Mouse (Mus musculus) embryo, embryonic 10.5 days (tissue): ENCODE measurements at regions not wholly inside any gene's neighbourhood (a gene's known extent, or its start where the extent isn't known, plus 50 kb on each side); places are given as distances from the start of the nearest gene placed in this dataset.

ENCODE experiments used
- DNase-seq: peaks from one replicate; pipeline ENCODE4 v3.0.0-alpha.2; 2015; ENCODE audit warnings: low spot score

DNA sequence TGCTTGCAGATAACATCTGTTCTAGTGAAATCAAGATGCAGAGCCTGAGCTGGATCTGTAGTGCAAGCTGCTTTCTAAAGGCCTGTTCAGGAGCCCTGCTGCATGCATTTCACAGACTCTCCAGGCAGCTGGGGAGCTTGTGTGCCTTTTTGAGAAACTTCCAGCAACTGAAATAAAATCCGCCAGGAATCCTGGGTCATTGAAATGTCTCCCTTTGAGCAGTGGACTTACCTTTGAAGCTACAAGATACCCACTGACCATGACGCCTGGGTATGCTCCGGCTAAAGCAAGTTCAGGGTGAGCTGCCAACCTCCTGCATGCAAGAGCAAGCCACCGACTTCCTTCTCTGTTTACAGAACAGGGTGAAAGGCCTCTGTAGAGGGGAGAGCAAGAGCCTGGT, 278.7 kb downstream of the Cenpw start:
- peak; percentile 79 for DNase-seq

DNA sequence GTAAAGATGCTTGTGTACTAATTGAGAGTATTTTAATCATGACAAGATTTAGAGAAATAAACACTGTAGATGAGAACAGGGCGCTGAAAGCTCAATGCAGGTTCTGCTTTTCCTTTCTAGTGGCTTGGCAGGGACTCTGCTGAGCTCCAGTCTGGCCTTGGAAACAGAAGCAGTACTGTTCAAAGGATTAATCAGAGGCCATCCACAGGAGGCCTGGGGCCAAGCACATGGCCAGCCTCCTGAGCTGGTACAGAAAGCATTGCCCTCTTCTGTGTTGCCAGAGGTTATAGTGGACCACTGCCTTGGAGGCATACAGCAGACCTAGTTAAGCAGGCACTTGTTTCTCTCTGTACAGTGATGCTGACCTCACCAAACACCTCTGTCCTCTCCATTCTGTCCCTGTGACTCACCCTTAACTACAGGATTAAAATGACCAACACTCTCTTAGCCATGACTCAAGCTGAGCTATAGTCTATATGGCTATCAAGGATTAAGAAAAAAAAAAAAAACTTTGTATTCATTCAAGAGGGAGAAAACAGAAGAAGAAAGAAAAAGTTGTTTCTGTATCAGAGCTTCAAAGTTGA, 302.5 kb downstream of the Cenpw start:
- DNase-seq, result peak; percentile 16

DNA sequence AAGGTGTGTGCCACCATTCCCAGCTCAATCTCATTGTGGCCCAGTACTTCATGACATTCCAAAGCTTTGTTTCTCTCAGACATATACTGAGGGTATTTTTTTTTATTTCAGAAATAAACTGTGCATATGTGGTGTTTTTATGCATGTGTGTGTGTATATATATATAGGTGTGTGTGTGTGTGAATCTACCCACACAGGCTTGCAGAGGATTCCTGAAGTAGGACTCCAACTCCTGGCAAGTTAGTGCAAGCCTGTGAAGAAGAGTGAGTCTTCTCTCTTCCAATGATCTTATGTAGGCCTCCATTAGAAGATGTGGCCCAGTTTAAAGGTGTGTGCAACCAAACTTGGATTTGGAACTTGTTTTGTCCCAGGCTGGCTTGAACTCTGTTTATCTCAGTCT, 328.9 kb upstream of the Rspo3 start:
- DNase-seq, result no peak

DNA sequence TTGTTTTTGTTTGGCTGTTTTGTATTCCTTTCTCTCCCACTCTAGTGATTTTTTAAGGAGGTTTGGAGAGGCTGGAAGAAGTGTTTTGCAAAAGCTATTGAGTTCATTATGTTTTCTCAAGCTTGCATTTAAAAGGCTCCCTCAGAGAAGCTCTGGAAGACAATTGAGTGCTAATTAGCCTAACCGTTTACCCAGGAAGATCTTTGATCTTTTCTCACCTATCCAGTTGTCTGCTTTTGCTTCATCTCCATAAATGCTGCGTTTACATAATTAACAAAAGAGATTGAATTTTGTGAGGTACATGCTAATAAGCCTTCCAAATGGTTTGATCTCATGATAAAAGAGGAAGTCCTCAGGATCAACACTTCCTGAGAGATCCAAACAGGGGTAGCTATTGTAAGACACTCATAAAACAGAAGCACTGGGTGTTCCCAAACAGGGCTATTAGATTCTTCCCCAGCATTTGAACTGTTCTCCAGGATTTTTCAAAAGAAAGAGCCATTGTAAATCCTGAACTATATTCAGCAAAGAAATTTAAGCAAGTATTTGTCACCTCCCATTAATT, 320.2 kb upstream of the Rspo3 start:
- peak; percentile 10 for DNase-seq

DNA sequence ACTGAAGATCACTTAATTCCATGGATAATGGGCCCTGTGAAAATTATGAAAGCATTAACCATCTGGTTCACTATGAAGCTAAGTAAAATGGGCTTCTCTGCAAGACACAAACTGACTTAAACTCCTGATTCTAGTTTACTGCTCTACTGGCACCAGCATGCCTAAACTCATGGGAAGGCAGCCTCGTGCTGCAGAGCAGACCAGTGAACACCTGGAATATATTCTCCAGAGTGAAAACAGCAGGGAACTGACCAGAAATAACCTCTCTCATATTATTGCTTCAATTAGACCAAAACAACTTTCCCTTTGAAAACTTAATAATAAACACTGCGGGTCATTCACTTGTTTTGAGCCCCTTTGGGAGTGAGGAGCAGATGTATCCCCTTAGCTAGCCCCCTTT, 316.8 kb upstream of the Rspo3 start:
- DNase-seq, result peak; percentile 36

DNA sequence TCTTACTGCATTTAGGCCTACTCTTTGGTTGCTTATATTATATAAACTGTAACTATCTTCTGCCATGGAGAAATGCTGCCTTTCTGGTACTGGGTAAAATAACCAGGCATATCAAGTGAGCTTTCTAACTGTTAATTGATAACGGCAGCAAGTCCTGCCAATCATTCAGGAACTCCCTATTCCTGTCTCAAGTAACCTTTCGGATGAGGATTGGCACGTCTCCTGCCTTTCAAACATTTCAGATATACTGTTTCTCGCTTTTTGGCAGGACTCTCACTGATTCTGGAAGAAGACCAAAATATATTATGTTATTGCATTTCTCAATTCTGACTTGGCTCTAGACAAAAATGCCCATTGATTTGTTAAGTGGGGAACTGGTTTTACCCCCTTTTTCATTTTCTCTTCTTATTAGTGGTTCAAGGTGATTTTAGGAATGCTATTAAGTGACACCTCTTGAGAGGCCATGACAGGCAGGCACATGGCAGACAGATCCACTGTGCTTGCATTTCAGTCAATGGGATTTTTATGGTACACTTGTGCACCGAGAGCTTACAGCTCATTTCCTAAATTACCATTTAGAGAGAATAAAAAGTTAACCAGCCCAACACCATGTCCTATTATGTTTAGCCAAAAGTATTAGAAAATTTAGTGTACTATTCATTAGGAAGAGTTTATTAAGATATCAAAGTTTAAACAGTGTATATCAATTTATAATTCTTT, 289.4 kb upstream of the Rspo3 start:
- DNase-seq, result no peak

DNA sequence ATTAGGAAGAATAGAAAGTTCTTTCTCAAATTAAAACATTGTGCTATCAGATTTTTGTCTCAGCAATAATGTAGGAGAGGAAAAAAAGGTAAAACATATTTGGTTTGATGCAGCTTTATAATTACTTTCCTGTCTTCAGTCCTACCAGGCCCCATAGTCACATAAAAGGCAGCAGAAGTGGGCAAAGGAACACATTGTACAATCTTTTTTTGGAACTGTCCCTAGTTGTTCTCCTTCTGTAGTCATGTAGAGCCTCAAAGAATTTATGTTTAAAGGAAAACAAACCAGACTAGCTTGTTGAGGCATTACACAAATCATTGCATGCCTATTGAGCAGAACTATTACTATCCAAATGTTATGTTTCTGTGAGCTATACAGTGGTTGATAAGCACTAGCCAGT, 288.7 kb upstream of the Rspo3 start:
- DNase-seq, result no peak

DNA sequence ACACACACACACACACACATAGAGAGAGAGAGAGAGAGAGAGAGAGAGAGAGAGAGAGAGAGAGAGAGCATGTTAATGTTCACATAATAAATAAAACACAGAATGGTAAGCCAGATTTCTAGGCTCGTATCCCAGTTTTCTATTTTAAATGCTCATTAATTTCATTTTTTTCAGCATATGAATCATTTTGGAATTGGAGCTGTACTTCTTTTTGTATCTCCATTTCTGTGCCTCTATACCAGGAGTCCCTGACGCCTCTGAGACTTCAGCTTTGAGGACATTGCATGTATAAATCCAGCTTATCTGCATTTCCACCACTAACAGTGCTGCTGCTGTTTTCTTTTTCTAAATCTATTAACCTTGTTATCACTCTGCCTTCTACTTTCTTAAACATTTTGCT, 287.5 kb upstream of the Rspo3 start:
- no peak for DNase-seq

DNA sequence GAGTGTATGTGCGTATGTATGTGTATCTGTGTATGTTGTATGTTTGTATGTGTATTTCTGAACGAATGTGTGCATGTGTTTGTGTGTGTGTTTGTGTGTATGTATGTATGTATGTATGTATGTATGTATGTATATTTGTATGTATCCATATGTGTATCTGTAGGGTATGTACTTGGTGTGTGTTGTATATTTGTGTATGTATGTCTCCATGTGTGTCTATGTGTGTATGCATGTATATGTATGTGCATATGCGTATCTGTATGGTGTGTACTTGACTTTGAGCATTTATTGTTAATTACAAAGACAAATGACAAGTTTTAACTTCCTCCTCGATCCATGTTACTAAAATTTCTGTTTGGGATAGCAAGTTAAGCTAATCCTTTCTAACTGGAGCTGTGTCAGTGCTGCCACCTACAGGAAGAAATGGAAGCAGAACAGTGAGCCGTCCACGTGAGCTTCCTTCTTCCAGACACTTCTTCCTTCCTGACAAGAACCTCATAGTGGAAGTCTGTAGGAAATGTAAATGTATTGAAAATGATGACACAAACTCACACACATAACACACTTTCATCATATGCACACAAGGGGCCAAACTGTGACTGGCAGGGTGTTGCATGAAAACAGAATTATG, 268.4 kb upstream of the Rspo3 start:
- DNase-seq, result peak; percentile 85

DNA sequence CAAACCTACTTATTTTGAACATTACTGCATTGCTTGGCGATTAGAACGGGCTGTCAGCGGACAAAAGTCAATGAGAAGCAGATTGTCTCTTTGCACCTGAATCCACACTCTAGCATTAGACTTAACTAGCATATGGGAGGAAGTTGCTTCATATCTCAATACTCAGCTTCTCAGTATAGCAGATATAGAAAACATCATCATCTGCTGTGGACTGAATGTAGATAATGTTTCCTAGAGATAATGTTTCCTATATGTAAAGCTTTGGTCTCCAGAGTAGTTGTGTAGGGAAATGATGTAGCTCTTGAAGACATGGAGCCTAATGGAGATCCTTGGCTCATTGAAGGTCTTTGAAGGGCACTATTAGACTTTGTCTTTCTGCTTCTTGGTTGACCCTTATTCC, 267.0 kb upstream of the Rspo3 start:
- no peak for DNase-seq

DNA sequence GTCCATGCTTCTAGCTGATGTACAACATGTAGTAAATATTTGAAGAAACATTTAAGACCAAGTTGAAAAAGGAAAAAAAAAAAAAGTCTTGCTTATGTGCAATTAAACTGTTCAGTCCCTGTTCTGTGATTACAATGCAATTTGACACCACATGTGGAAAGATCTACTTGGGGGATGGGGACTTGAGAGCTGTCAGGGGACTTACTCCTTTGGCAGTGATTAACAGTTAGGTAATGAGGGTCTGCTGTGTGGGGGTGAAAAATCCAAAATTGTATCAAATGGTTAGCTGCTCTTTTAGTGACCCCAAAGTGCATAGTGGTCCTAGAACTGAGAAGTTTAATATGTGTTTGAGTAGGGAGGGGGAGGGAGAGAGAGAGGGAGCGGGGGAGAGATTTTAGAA, 259.0 kb upstream of the Rspo3 start:
- peak; percentile 51 for DNase-seq

DNA sequence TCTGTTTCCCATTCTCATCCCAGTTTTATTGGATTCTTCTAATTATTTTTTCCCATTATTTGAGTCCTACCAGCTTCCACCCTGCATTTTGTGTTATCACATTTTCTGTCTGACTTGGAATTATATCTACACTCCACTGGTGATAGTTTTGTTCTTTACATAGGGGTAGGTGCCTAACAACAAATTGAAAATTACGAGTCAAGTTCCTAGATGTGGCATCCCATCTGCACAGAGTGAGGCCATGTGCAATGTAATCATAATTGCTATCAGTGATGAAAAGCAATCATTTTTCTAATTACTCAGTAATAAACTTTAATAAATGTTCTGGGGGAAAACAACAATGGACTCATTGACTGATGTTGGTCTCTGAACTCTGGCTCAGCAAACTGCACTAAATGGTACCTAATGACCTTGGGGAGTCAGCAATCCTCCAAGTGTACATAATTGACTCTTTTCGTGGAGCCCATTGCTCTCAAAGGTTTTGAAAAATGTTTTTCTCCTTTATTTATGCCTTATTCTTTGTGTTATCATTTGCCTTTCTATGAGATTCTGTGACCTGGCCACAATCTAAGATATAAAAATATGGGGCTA, 250.6 kb upstream of the Rspo3 start:
- DNase-seq, result no peak

DNA sequence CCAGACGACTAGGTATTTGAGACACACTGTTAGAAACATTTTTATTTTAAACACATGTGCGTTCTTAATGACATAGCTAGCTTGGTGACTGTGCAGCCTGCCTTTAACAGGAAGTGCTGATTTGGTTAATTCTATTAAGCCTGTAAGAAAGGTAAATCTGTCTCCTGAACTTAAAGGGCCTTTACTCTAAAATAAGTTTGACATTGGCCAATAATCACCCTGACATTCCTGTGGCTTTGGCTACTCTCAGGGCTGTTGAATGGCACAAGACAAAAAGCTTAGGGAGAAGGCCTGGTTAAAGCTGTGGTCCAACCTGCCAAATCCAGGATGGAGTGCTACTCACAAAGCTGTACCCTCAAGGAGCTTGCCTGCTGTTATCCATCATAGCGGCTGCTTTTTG, 201.0 kb upstream of the Rspo3 start:
- peak; percentile 9 for DNase-seq

DNA sequence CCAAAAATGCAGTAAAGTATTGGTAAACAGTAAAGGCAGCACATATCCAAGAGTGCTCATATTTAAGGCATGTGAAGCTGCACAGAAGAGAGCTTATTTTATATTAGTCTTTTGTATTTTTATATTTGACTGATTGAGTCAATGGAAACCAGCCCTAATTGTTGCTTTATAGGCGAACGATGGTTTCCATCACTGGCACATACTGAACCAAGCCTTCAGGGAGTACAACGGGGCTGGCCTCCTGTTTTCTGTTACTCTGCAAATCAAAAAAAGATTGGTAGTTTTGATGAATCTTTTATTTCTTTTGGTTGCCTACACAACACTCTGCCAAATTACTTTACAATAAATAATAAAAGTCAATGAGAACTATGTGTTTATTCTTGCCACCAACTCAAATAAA, 189.7 kb upstream of the Rspo3 start:
- DNase-seq, result no peak

DNA sequence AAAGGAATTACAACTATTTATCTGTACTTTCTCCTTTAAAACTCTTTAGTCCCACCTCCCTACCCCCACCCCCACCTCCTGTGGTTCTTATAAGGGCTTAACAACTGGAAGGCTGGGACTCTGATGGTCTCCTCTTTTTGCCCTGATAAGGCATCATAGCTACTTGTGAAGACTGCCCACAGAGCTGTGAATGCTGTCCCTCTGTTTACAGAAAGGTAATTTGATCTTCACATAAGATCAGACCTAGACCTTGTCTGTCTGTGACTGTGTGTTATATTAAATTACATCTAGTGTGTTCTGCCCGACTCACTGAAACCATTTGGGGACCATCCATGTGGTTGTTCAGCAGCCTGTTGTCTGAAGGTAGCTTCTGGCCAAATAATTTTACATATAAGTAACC, 175.3 kb upstream of the Rspo3 start:
- DNase-seq, result peak; percentile 19

DNA sequence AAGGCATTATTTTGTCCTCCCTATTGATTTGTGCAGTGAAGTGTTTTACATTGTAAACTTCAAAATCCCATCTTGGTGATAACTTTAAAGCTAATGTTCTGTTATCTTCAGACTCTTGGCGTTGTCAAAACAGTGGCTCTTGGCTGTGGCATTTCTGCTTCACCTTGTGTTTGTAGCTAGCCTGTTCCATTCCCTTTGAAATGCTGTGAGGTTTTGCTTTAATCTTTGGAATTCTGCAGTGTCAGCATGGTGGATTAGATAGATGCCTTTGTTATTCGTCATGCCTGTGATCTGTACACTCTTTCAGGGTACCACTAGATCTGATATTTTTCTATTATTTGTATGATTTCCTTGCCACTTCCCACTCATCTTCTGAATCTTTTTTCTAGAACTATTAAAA, 173.0 kb upstream of the Rspo3 start:
- no peak for DNase-seq

DNA sequence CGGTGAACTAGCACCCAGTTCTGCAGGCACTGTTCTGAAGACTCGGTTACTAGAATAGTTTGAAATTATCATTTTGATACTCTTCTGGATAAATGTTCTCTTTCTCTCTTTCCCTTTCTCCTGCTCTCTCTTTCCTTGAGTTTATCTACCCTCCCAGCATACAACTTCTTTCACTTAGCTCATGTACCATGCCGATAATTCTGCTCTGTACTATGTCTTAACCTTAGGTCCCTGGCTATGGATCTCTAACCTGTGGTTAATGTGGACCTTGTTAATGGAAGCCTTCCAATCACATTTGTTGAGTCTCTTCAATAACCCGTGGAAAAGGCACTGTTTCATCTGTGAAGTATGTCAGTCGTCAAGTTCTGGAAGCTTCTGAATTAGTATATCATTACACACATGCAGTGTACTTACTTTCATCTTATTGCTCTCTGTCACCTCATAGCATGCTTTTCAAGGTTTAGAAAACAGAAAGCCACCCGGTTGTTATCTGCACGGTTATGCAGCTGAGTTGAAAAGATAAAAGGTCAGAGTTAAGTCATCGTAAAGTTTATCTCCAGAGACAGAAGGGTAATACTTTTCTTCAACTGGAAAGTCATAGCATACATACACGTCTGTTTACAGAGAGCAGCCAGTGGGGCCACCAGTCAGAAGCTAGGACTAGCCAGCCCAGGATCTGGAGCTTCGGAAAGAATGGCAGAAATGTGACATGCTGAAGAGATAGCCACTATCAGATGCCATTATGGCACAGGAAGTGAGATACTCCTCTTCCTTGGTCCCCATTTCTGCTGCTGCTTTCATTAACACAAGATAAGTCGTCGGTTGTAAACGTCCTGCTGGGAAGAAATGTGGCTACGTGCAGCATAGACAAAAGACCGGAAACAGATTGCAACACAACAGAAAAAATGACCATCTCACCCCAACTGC, 157.6 kb upstream of the Rspo3 start:
- no peak for DNase-seq

DNA sequence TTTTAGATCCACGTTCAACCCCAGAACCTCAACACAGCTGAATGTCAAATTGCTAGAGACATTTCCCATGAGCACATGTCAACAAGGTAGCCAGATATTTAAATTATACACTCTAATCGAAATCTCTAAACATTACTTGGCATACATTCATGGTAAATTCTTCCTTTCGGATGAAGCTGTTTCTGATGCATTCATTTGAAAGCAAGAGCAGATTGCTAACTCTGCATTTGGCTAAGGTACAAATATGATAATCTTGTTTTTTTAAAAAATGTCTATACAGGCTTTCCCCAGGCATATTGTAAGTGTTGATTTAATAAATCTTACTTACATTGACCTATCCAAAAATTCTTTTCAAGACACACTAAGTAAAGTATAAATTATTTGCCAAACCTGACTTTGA, 153.9 kb upstream of the Rspo3 start:
- no peak for DNase-seq

DNA sequence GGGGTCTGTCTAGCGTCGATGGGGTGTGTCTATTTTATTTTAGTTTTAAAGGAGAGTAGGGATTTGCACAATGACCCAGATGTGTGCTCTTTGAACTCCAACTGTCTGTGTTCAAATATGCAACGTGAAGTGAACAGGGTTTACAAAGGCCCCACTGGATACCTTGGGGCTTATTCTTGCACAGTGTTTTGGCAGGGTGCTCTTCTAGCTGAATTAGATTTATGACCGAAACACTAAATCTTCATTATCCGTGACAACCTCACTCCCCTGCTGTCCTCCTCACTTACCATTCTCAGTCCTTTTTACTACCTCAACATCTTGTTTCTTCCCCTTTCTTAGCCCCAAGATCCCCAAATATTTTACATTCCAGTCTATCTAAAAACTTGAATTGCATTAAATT, 151.3 kb upstream of the Rspo3 start:
- peak; percentile 42 for DNase-seq

DNA sequence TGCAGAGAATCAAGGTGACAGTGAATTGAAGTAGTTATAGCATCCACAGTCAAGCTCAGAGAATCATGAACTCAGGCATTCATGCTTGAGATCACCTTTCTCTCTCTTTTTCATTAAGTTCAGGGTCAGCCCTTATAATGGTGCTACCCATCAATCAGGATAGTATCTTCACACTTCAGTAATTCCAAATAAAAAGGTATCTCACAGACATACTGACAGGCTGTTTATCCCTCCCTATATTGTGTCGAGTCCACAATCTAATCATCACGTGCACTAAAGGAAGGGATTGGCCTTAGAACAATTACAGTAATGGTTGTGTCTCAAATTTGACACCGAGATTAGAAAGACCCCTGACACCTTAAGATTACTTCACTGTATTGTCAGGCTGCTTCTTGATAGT, 138.7 kb upstream of the Rspo3 start:
- DNase-seq, result no peak

DNA sequence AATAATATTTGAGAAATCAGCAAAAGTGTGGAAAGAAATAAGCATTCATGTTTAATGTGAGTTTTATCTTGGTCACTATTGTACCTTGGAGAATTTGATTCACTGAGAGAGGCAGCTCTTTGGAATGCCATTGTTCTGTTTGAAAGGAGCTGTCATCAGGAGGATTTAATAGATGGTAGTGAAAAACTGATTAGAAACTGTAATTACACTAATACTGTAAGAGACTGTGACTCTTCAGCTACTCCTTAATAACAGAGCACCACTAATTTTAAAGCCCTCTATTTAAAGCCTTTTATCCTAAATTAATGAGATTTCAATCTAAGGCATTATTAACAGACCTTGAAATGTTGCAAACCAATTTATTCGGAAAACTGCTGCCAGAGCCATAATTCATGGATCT, 126.1 kb upstream of the Rspo3 start:
- no peak for DNase-seq

DNA sequence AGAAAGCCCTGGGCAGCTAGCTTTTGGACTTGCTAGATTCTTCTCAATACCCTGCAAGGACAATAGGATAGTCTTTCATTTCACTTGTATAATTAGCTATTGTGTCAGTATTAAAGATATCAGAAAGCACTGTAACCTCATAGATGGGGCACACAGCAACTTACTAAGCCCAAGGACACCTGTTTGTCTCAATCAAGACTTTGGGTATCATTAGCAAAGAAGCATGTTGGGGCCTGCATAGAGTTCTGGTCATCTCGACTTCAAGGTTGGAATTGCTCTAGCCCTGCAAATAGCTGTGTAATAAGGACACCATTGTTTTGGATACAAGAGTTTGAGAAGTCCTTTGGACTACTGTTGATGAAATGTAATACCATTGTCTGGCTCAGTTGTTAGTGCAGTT, 104.6 kb upstream of the Rspo3 start:
- no peak for DNase-seq
